Mouse (Mus musculus) heart, embryonic 14.5 days (tissue): Measurements from ENCODE around the gene Klhl2. TPM values are rescaled to one million over a fixed set of nuclear protein-coding genes. Genes with fewer than 3 reads are reported as not detected.
A peak's percentile ranks its signal among the peaks of the same experiment; 100 is the strongest.

Experiments used
- ATAC-seq: fragments of 200-750 bp; cut with Nextera tagmentation; 2 replicates; pipeline ENCODE4 v1.8.0; 2017; ENCODE audit warnings: low read depth, moderate TSS enrichment; ENCODE audit not compliant: insufficient number of reproducible peaks, insufficient read depth, low FRiP score
- H3K27ac ChIP-seq, 2 experiments: fragments of 200-500 bp in 1 of 2; fragments of 300-500 bp in 1 of 2; sonication (generic) in 1 of 2; replicated peaks in 1 of 2; 2 replicates each; pipeline ENCODE4 v1.5.1; 2012 to 2014; ENCODE audit warnings: low read depth in 2 of 2, low read length in 2 of 2, control low read depth in 1 of 2, mild to moderate bottlenecking in 1 of 2, mixed read lengths in 1 of 2; ENCODE audit not compliant: control insufficient read depth in 1 of 2, insufficient read depth in 1 of 2
- H3K27me3 ChIP-seq: fragments of 300-500 bp; sonication (generic); 2 replicates; pipeline ENCODE4 v1.6.1; 2014; ENCODE audit warnings: mild to moderate bottlenecking, low read length, control low read depth; ENCODE audit not compliant: control insufficient read depth, insufficient read depth
- H3K36me3 ChIP-seq: fragments of 300-500 bp; sonication (generic); 2 replicates; pipeline ENCODE4 v1.6.1; 2014; ENCODE audit warnings: mild to moderate bottlenecking, control low read depth, low read length, mixed read lengths; ENCODE audit not compliant: control insufficient read depth, insufficient read depth
- H3K4me1 ChIP-seq, 2 experiments: fragments of 200-500 bp in 1 of 2; fragments of 300-500 bp in 1 of 2; sonication (generic) in 1 of 2; 2 replicates each; pipeline ENCODE4 v1.6.1; 2012 to 2014; ENCODE audit warnings: low read length in 2 of 2, control low read depth in 1 of 2, mixed read lengths in 1 of 2; ENCODE audit not compliant: control insufficient read depth in 2 of 2, insufficient read depth in 2 of 2
- H3K4me2 ChIP-seq: fragments of 300-500 bp; sonication (generic); 2 replicates; pipeline ENCODE4 v1.6.1; 2014; ENCODE audit warnings: mild to moderate bottlenecking, low read length
- H3K4me3 ChIP-seq, 2 experiments: fragments of 200-500 bp in 1 of 2; fragments of 300-500 bp in 1 of 2; sonication (generic) in 1 of 2; 2 replicates each; pipeline ENCODE4 v1.5.1; 2012 to 2014; ENCODE audit warnings: low read length in 2 of 2, mild to moderate bottlenecking in 2 of 2, control low read depth in 1 of 2, low read depth in 1 of 2, moderate library complexity in 1 of 2; ENCODE audit not compliant: control insufficient read depth in 1 of 2, insufficient read depth in 1 of 2
- H3K9ac ChIP-seq: fragments of 300-500 bp; sonication (generic); 2 replicates; pipeline ENCODE4 v1.6.1; 2014; ENCODE audit warnings: mild to moderate bottlenecking, low read length
- H3K9me3 ChIP-seq: fragments of 300-500 bp; sonication (generic); 2 replicates; pipeline ENCODE4 v1.6.1; 2016; ENCODE audit warnings: low read length, control low read depth; ENCODE audit not compliant: control insufficient read depth
- WGBS: fragments of 180-500 bp; shearing (Covaris S2); extraction: QIAGEN DNeasy Blood & Tissue Kit; methylation state at CpG from one replicate; pipeline ENCODE4 v1.1.7; 2014; 5-methylcytosine and 5-hydroxymethylcytosine counted together
- polyA plus RNA-seq: library from polyadenylated mRNA; unstranded; fragments of >200 nt; fragmentation: Nextera tagmentation; extraction: Ambion mirVana; gene quantifications from 2 replicates; pipeline ENCODE4 v1.2.1, GENCODE M21; 2014

Klhl2 gene
- polyA plus RNA-seq: 13.1 and 13.9 TPM in 2 replicates

DNA sequence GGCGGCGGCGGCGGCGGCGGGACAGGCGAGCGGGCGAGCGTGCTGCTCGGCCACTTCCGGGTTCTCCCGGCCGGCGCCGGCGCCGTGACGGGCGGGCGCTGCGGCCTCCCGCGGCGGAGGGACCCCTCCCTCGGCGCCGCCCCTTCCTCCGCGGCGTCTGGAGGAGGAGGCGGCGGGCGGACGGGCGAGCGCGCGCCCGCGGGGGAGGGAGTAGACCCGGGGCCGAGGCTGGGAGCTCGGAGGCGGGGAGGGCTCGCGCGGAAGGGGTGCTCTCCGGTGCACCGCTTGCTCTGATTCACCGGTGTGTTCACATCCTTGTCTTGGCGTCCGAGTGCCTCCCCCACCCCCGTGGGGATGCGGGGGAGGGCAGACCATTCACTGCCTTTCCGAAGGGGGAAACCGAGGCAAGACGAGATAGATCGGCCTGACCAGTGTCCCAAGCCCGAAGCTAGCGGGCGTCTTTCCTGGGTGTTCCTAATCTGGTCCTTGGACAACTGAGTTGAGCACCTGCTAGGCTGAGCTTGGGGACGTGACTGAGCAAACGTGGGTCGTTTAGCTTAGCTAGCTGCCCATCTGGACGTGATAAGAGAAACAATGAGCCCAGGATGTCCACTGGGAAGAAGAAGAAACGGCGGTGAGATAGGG, at the start of gene Klhl2:
TSS of gene Klhl2 (minus strand) at position 121 of the 645 bp plus-strand sequence.
- peak; percentile 91 for ATAC-seq
- 1% methylated on average over 52 of the region's 68 CpGs for WGBS
- Histone ChIP-seq H3K4me2 (peak within 1 kb of the TSS; percentile 94), H3K27me3 (no peaks in the 10 kb centered on the region), H3K4me3 (peak within 1 kb of the TSS; percentile 63 to 69), H3K36me3 (no peaks in the 10 kb centered on the region), H3K27ac (peak within 1 kb of the TSS in 1 of 2 experiments; percentile 2; a peak in 3 of 4 replicates), H3K9me3 (no peaks in the 10 kb centered on the region), H3K9ac (peak within 1 kb of the TSS; percentile 74), H3K4me1 (peaks cover 8 to 13% of the 10 kb centered on the region in 2 experiments; a peak in 2 of 4 replicates)

GRCm38 (mm10) chr8:64898710-64899109, 48.9 kb upstream of the Klhl2 start:
- 31% methylated on average over 4 of the region's 4 CpGs for WGBS

GRCm38 (mm10) chr8:64896731-64897130, 46.9 kb upstream of the Klhl2 start:
- Histone ChIP-seq H3K4me3 (no peak overlapping the region), H3K4me2 (no peak overlapping the region), H3K9ac (no peak overlapping the region), H3K4me1 (no peaks in the 10 kb centered on the region), H3K27ac (no peak overlapping the region), H3K9me3 (no peaks in the 10 kb centered on the region), H3K27me3 (no peaks in the 10 kb centered on the region), H3K36me3 (no peaks in the 10 kb centered on the region)
- no peak for ATAC-seq
- 80% methylated on average over 5 of the region's 5 CpGs for WGBS

More at GRCm38 (mm10) chr8:64898710-64899109, 48.9 kb upstream of the Klhl2 start:
- Histone ChIP-seq H3K27ac (no peak overlapping the region), H3K36me3 (no peaks in the 10 kb centered on the region), H3K27me3 (no peaks in the 10 kb centered on the region), H3K4me2 (no peak overlapping the region), H3K4me3 (no peak overlapping the region), H3K9me3 (no peaks in the 10 kb centered on the region), H3K9ac (no peak overlapping the region), H3K4me1 (no peaks in the 10 kb centered on the region)
- ATAC-seq: no peak

DNA sequence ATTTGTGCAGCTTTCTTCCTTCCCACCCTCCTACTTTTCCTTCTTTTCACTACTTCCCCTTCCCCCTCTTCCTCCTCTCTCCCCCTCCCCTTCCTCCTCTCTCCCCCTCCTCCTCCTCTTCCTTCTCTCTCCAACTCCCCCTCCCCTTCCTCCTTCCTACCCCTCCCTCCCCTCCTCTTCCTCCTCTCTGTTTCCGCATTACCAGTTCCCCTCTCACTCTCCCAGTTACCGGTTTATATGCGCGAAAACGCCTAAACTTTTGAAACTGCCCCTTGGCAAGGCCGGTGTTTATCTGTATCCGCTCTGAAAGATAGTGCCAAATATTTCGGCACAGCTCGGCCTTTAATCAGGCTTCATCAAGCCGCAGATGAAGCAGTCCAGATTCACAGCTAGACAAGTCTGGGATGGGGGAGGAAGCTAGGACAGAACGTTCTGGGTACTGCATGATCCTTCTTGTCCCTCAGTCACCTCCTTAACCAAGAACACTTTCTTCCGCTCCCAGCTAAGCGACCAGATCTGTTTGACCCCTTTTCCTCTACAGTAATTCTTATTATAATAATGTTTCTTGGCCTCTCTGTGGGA, 30.9 kb upstream of the Klhl2 start:
- peak overlapping the region; percentile 36 for H3K4me2 ChIP-seq
- peak overlapping the region; percentile 31; the same call in 1 of the 2 replicates for H3K9ac ChIP-seq
- peaks cover under 1% of the 10 kb centered on the region; the same call in 1 of the 2 replicates for H3K9me3 ChIP-seq
- no peaks in the 10 kb centered on the region for H3K36me3 ChIP-seq
- no peak overlapping the region for H3K27ac ChIP-seq
- no peaks in the 10 kb centered on the region for H3K27me3 ChIP-seq
- WGBS: 24% methylated on average over 13 of the region's 13 CpGs
- no peak overlapping the region for H3K4me3 ChIP-seq
- ATAC-seq: no peak
- H3K4me1 ChIP-seq: 0 out of 4 replicates have a peak, but pooled peaks cover 0 to 5% of the 10 kb centered on the region in 2 experiments

DNA sequence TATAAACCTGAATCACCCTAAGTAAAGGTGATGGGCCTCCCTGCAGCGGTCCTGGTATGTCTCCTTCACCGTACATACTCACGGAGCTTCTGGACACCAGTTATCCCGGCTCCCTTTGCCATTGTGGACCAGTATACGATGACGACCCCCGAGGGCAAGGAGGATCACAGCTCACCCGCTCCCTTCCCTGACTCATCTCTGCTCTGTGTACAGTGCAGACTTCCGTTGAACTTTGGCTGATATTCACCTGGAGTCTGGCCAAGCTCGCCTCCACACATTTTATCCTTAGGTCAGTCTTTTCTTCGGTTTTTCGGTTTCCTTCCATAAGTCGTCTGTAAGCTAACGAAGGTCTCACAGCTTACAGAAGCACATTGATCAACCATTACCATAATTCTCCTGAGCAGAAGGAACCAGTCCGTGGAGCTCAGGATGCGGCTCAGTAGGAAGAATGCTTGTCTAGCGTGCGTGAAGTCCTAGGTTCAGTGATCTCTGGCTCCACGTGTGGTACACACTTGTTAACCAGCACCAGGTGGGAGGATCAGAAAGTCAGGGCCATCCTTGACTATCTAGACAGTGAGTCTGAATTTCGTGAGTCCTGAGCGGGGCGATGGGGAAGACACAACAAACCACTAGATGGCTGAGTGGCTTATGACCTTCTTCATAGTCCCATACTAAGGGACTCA, 28.0 kb upstream of the Klhl2 start:
- Histone ChIP-seq H3K4me2 (no peak overlapping the region), H3K27me3 (no peaks in the 10 kb centered on the region), H3K36me3 (no peaks in the 10 kb centered on the region), H3K9ac (no peak overlapping the region), H3K27ac (no peak overlapping the region), H3K9me3 (no peaks in the 10 kb centered on the region), H3K4me1 (0 out of 4 replicates have a peak, but pooled peaks cover 0 to 5% of the 10 kb centered on the region in 2 experiments), H3K4me3 (no peak overlapping the region)
- ATAC-seq: 0 out of 2 replicates have a peak, but pooled peaks have one; percentile 56
- 72% methylated on average over 22 of the region's 22 CpGs for WGBS

- Histone ChIP-seq H3K4me3 (no peak overlapping the region), H3K27me3 (no peaks in the 10 kb centered on the region), H3K4me2 (peak overlapping the region; percentile 51), H3K4me1 (peaks cover 0 to 11% of the 10 kb centered on the region in 2 experiments; a peak in 2 of 4 replicates), H3K36me3 (no peaks in the 10 kb centered on the region), H3K9ac (0 out of 2 replicates have a peak overlapping the region, but pooled peaks have one; percentile 45), H3K9me3 (peaks cover 5% of the 10 kb centered on the region; the same call in 1 of the 2 replicates), H3K27ac (peak overlapping the region; percentile 41 to 48; a peak in 1 of 4 replicates)
- 30% methylated on average over 12 of the region's 12 CpGs for WGBS
- ATAC-seq: 0 out of 2 replicates have a peak, but pooled peaks have one; percentile 35
Measured at GRCm38 (mm10) chr8:64871469-64872165, 21.8 kb upstream of the Klhl2 start.

DNA sequence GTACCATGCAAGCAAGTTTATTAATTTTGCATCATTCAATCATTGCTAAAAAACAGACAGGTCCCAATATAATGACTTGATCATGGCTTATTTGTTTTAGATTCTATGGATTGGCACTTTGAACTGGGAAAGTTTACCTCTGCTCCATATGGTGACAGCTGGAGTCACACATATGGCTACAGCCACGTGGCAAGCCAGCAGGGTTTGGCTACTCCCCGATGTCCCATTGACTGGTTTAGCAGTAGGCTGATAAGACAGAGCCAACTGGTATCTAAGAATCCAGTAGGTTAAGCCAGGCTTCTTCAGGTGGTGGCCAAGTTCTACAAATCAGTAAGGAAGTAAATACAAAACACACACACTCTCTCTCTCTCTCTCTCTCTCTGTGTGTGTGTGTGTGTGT, 20.4 kb upstream of the Klhl2 start:
- Histone ChIP-seq H3K4me1 (peaks cover 0 to 11% of the 10 kb centered on the region in 2 experiments; a peak in 2 of 4 replicates), H3K27me3 (no peaks in the 10 kb centered on the region), H3K9ac (no peak overlapping the region), H3K36me3 (no peaks in the 10 kb centered on the region), H3K4me3 (no peak overlapping the region), H3K9me3 (peaks cover 5% of the 10 kb centered on the region; the same call in 1 of the 2 replicates), H3K27ac (no peak overlapping the region), H3K4me2 (no peak overlapping the region)
- no peak for ATAC-seq
- 23% methylated on average over 2 of the region's 2 CpGs for WGBS
